Mouse (Mus musculus) hindbrain, embryonic 12.5 days (tissue): Measurements from ENCODE around the gene Mrps18c. TPM values are rescaled to one million over a fixed set of nuclear protein-coding genes. Genes with fewer than 3 reads are reported as not detected.

Experiments used
- ATAC-seq: fragments of 200-750 bp; cut with Nextera tagmentation; 2 replicates; pipeline ENCODE4 v1.8.0; 2017; ENCODE audit warnings: moderate TSS enrichment; ENCODE audit not compliant: low FRiP score
- H3K27ac ChIP-seq: fragments of 300-500 bp; sonication (generic); 2 replicates; pipeline ENCODE4 v1.5.1; 2016; ENCODE audit warnings: mild to moderate bottlenecking
- H3K27me3 ChIP-seq: fragments of 300-500 bp; sonication (generic); 2 replicates; pipeline ENCODE4 v1.6.1; 2016; ENCODE audit warnings: mild to moderate bottlenecking
- H3K36me3 ChIP-seq: fragments of 300-500 bp; sonication (generic); 2 replicates; pipeline ENCODE4 v1.6.1; 2016; ENCODE audit warnings: mild to moderate bottlenecking
- H3K4me1 ChIP-seq: fragments of 300-500 bp; sonication (generic); 2 replicates; pipeline ENCODE4 v1.6.1; 2016
- H3K4me2 ChIP-seq: fragments of 300-500 bp; sonication (generic); replicated peaks from 2 replicates; pipeline ENCODE4 v1.6.1; 2016; ENCODE audit warnings: mild to moderate bottlenecking
- H3K4me3 ChIP-seq: fragments of 300-500 bp; sonication (generic); 2 replicates; pipeline ENCODE4 v1.5.1; 2016; ENCODE audit warnings: mild to moderate bottlenecking
- H3K9ac ChIP-seq: fragments of 300-500 bp; sonication (generic); 2 replicates; pipeline ENCODE4 v1.6.1; 2016; ENCODE audit warnings: mild to moderate bottlenecking, moderate library complexity
- H3K9me3 ChIP-seq: fragments of 300-500 bp; sonication (generic); replicated peaks from 2 replicates; pipeline ENCODE4 v1.6.1; 2016; ENCODE audit warnings: mild to moderate bottlenecking
- WGBS: fragments of 180-500 bp; shearing (Covaris S2); methylation state at CpG from one replicate; pipeline ENCODE4 v1.1.7; 2016; 5-methylcytosine and 5-hydroxymethylcytosine counted together
- polyA plus RNA-seq: library from polyadenylated mRNA; unstranded; fragments of >200 nt; fragmentation: Nextera tagmentation; extraction: Ambion mirVana; gene quantifications from 2 replicates; pipeline ENCODE4 v1.2.1, GENCODE M21; 2016

Mrps18c gene
- polyA plus RNA-seq, 1 experiment from 2014 or later: 155 TPM

- Histone ChIP-seq H3K4me1 (no peaks in the 10 kb centered on the region), H3K4me3 (no peak overlapping the region), H3K4me2 (no peak overlapping the region), H3K9me3 (no peaks in the 10 kb centered on the region), H3K36me3 (peaks cover 83% of the 10 kb centered on the region), H3K27ac (no peak overlapping the region), H3K9ac (no peak overlapping the region), H3K27me3 (no peaks in the 10 kb centered on the region)
- no peak for ATAC-seq
- WGBS: 92% methylated on average over 9 of the region's 9 CpGs
Measured at GRCm38 (mm10) chr5:100787527-100787926, 10.9 kb upstream of the Mrps18c start.

GRCm38 (mm10) chr5:100792261-100792660 lies 6.2 kb upstream of the Mrps18c start:
- H3K27me3 ChIP-seq: no peaks in the 10 kb centered on the region
- no peak overlapping the region for H3K4me2 ChIP-seq
- no peak overlapping the region for H3K9ac ChIP-seq
- no peak overlapping the region for H3K27ac ChIP-seq
- peaks cover 4% of the 10 kb centered on the region for H3K4me1 ChIP-seq
- WGBS: 93% methylated on average over 7 of the region's 7 CpGs
- H3K36me3 ChIP-seq: peaks cover 72% of the 10 kb centered on the region
- no peak for ATAC-seq
- H3K9me3 ChIP-seq: no peaks in the 10 kb centered on the region
- H3K4me3 ChIP-seq: no peak overlapping the region

GRCm38 (mm10) chr5:100794084-100794483 lies 4.3 kb upstream of the Mrps18c start:
- no peak overlapping the region for H3K4me2 ChIP-seq
- peaks cover 55% of the 10 kb centered on the region for H3K36me3 ChIP-seq
- WGBS: 82% methylated on average over 5 of the region's 5 CpGs
- H3K27me3 ChIP-seq: no peaks in the 10 kb centered on the region
- no peak overlapping the region for H3K9ac ChIP-seq
- no peak for ATAC-seq
- no peaks in the 10 kb centered on the region for H3K9me3 ChIP-seq
- H3K4me3 ChIP-seq: no peak overlapping the region
- H3K4me1 ChIP-seq: peaks cover 8% of the 10 kb centered on the region
- H3K27ac ChIP-seq: no peak overlapping the region

- Histone ChIP-seq H3K4me3 (no peak overlapping the region), H3K27ac (no peak overlapping the region), H3K4me2 (no peak overlapping the region), H3K9ac (no peak overlapping the region), H3K36me3 (peaks cover 18% of the 10 kb centered on the region; the same call in 1 of the 2 replicates), H3K9me3 (no peaks in the 10 kb centered on the region), H3K4me1 (0 out of 2 replicates have a peak, but pooled peaks cover 3% of the 10 kb centered on the region), H3K27me3 (no peaks in the 10 kb centered on the region)
- no peak for ATAC-seq
- WGBS: 78% methylated on average over 4 of the region's 4 CpGs
Measured at GRCm38 (mm10) chr5:100818341-100818740, 19.9 kb downstream of the Mrps18c start.

- H3K36me3 ChIP-seq: peaks cover 12% of the 10 kb centered on the region; the same call in 1 of the 2 replicates
- H3K9me3 ChIP-seq: no peaks in the 10 kb centered on the region
- H3K27me3 ChIP-seq: no peaks in the 10 kb centered on the region
- H3K4me1 ChIP-seq: 0 out of 2 replicates have a peak, but pooled peaks cover 3% of the 10 kb centered on the region
- peak; percentile 30; the same call in 1 of the 2 replicates for ATAC-seq
- peak overlapping the region; percentile 89 for H3K9ac ChIP-seq
- no peak overlapping the region for H3K27ac ChIP-seq
- peak overlapping the region; percentile 86 for H3K4me2 ChIP-seq
- peak overlapping the region; percentile 81 for H3K4me3 ChIP-seq
- 33% methylated on average over 16 of the region's 16 CpGs for WGBS
Measured at GRCm38 (mm10) chr5:100819568-100820480, 21.4 kb downstream of the Mrps18c start.

GRCm38 (mm10) chr5:100820483-100821184 lies 22.2 kb downstream of the Mrps18c start, which contains the start of gene Abraxas1:
Gene Abraxas1, minus strand, starts transcription at chr5:100820965.
- H3K36me3 ChIP-seq: peaks cover 11% of the 10 kb centered on the region; the same call in 1 of the 2 replicates
- no peaks in the 10 kb centered on the region for H3K27me3 ChIP-seq
- H3K27ac ChIP-seq: peak within 1 kb of the TSS; percentile 85
- H3K4me1 ChIP-seq: 0 out of 2 replicates have a peak, but pooled peaks cover 3% of the 10 kb centered on the region
- WGBS: under 1% methylated on average over 62 of the region's 63 CpGs
- peak within 1 kb of the TSS; percentile 81 for H3K4me3 ChIP-seq
- peak; percentile 94 for ATAC-seq
- H3K9me3 ChIP-seq: no peaks in the 10 kb centered on the region
- peak within 1 kb of the TSS; percentile 89 for H3K9ac ChIP-seq
- H3K4me2 ChIP-seq: peak within 1 kb of the TSS; percentile 86

GRCm38 (mm10) chr5:100821375-100821774 lies 22.9 kb downstream of the Mrps18c start:
- H3K4me1 ChIP-seq: 0 out of 2 replicates have a peak, but pooled peaks cover 3% of the 10 kb centered on the region
- H3K4me3 ChIP-seq: no peak overlapping the region
- H3K9me3 ChIP-seq: no peaks in the 10 kb centered on the region
- peaks cover 6% of the 10 kb centered on the region; the same call in 1 of the 2 replicates for H3K36me3 ChIP-seq
- no peaks in the 10 kb centered on the region for H3K27me3 ChIP-seq
- no peak overlapping the region for H3K9ac ChIP-seq
- ATAC-seq: no peak
- WGBS: 83% methylated on average over 8 of the region's 8 CpGs
- peak overlapping the region; percentile 86 for H3K4me2 ChIP-seq
- H3K27ac ChIP-seq: no peak overlapping the region

- Histone ChIP-seq H3K9me3 (no peaks in the 10 kb centered on the region), H3K9ac (no peak overlapping the region), H3K4me3 (no peak overlapping the region), H3K27me3 (no peaks in the 10 kb centered on the region), H3K36me3 (no peaks in the 10 kb centered on the region), H3K27ac (no peak overlapping the region), H3K4me1 (0 out of 2 replicates have a peak, but pooled peaks cover 3% of the 10 kb centered on the region), H3K4me2 (no peak overlapping the region)
- ATAC-seq: no peak
- 86% methylated on average over 7 of the region's 7 CpGs for WGBS
Measured at GRCm38 (mm10) chr5:100822826-100823225, 24.4 kb downstream of the Mrps18c start.

- WGBS: 23% methylated on average over 2 of the region's 2 CpGs
- Histone ChIP-seq H3K27me3 (no peaks in the 10 kb centered on the region), H3K27ac (no peak overlapping the region), H3K4me1 (no peaks in the 10 kb centered on the region), H3K9me3 (no peaks in the 10 kb centered on the region), H3K36me3 (no peaks in the 10 kb centered on the region), H3K4me2 (no peak overlapping the region), H3K4me3 (no peak overlapping the region), H3K9ac (no peak overlapping the region)
- ATAC-seq: no peak
Measured at GRCm38 (mm10) chr5:100825975-100826374, 27.5 kb downstream of the Mrps18c start.

GRCm38 (mm10) chr5:100826531-100826930 lies 28.1 kb downstream of the Mrps18c start:
- Histone ChIP-seq H3K27ac (no peak overlapping the region), H3K9me3 (no peaks in the 10 kb centered on the region), H3K27me3 (no peaks in the 10 kb centered on the region), H3K9ac (no peak overlapping the region), H3K36me3 (no peaks in the 10 kb centered on the region), H3K4me3 (no peak overlapping the region), H3K4me1 (no peaks in the 10 kb centered on the region), H3K4me2 (no peak overlapping the region)
- 68% methylated on average over 7 of the region's 7 CpGs for WGBS
- no peak for ATAC-seq

- Histone ChIP-seq H3K4me3 (no peak overlapping the region), H3K9me3 (no peaks in the 10 kb centered on the region), H3K9ac (no peak overlapping the region), H3K4me2 (no peak overlapping the region), H3K27me3 (no peaks in the 10 kb centered on the region), H3K4me1 (no peaks in the 10 kb centered on the region), H3K27ac (no peak overlapping the region), H3K36me3 (no peaks in the 10 kb centered on the region)
- WGBS: 82% methylated on average over 3 of the region's 3 CpGs
- no peak for ATAC-seq
Measured at GRCm38 (mm10) chr5:100828701-100829100, 30.3 kb downstream of the Mrps18c start.

GRCm38 (mm10) chr5:100832680-100833079 lies 34.3 kb downstream of the Mrps18c start:
- Histone ChIP-seq H3K4me3 (no peak overlapping the region), H3K9ac (no peak overlapping the region), H3K36me3 (no peaks in the 10 kb centered on the region), H3K4me1 (no peaks in the 10 kb centered on the region), H3K27me3 (no peaks in the 10 kb centered on the region), H3K9me3 (no peaks in the 10 kb centered on the region), H3K27ac (no peak overlapping the region), H3K4me2 (no peak overlapping the region)
- 91% methylated on average over 3 of the region's 3 CpGs for WGBS
- ATAC-seq: no peak
